Mouse (Mus musculus): ENCODE data around the gene Ces5a. TPM values are rescaled to one million over a fixed set of nuclear protein-coding genes. Genes with fewer than 3 reads are reported as not detected.

Gene Ces5a
- total RNA-seq (2023) = not detected

DNA sequence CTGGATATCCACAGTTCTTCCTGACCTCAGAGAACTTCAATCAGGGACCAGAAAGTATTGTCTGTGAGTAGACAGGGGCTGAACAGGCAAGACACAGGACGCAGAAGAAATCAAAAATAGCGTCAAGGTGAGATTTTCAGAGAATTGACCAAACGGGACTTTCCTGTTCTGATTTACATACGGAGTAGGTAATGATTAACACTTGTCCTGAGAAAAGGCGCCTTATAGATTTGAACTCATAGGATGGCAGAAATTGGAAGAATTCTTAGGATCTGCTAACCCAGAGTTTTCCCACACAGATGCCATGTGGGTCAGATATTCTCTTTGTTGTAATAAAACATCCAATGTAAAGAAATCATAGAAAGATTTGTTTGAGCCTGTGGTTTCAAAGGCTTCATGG lies at the start of gene Ces5a:
Gene Ces5a, minus strand, starts transcription at position 101 of the 400 bp plus-strand sequence.

Other genes with a start within 250 kb of the Ces5a start
- not detected for gene Ces1g, start 198.5 kb downstream of the Ces5a start, total RNA-seq (2023)
- not detected for gene Ces1h, start 156.1 kb downstream of the Ces5a start, total RNA-seq (2023)